ENCODE assay signal across 8 mouse cellular contexts in genomic region chr10:24630469-24631081, GRCm38 (mm10). TPM values are rescaled to one million over a fixed set of nuclear protein-coding genes. Genes with fewer than 3 reads are reported as not detected.
DNase-seq lines count a peak whose midpoint lies in the region; ATAC-seq lines count a peak whose summit lies in the region.

No protein-coding gene starts in this region.

- peak; percentile 77 for ATAC-seq in CD4-positive, CD25-positive, alpha-beta regulatory T cell, adult 4 months
- ATAC-seq in embryonic facial prominence, embryonic 13.5 days (ENCODE audit: insufficient number of reproducible peaks, insufficient read depth, low FRiP score, low TSS enrichment, low read depth) = no peak
- no peak for ATAC-seq in heart, embryonic 14.5 days (ENCODE audit: insufficient number of reproducible peaks, insufficient read depth, low FRiP score, low read depth)

- peak overlapping the region; percentile 47; the same call in 1 of the 2 replicates for H3K9ac ChIP-seq in embryonic facial prominence, embryonic 13.5 days
- H3K9ac ChIP-seq in heart, embryonic 14.5 days (ENCODE audit: low read length) = peak overlapping the region; percentile 55; the same call in 1 of the 2 replicates

- H3K27ac ChIP-seq in embryonic facial prominence, embryonic 13.5 days = no peak overlapping the region
- no peak overlapping the region for H3K27ac ChIP-seq in heart, embryonic 14.5 days (replicated peaks in 1 of 2; ENCODE audit: control insufficient read depth in 1 of 2, insufficient read depth in 1 of 2, low read depth in 2 of 2, low read length in 2 of 2)

- WGBS in embryonic facial prominence, embryonic 13.5 days = 21% methylated on average over 18 of the region's 18 CpGs
- WGBS in heart, embryonic 14.5 days = 24% methylated on average over 18 of the region's 18 CpGs

- no peak overlapping the region for H3K4me3 ChIP-seq in embryonic facial prominence, embryonic 13.5 days
- no peak overlapping the region for H3K4me3 ChIP-seq in heart, embryonic 14.5 days (ENCODE audit: control insufficient read depth in 1 of 2, insufficient read depth in 1 of 2, low read depth in 1 of 2, low read length in 2 of 2)

- H3K4me2 ChIP-seq in embryonic facial prominence, embryonic 13.5 days = peak overlapping the region; percentile 35
- peak overlapping the region; percentile 39 for H3K4me2 ChIP-seq in heart, embryonic 14.5 days (ENCODE audit: low read length)

- DNase-seq in adrenal gland, postnatal 14 days = peak; percentile 75
- peak; percentile 46 for DNase-seq in layer of hippocampus, adult 9-10 months (ENCODE audit: low spot score)
- DNase-seq in lung, postnatal 10 days = peak; percentile 82
- peak; percentile 26 for DNase-seq in retina, adult 2 months (ENCODE audit: low read depth, low spot score)
- peak; percentile 88 for DNase-seq in thymus, postnatal 4 days

- H3K27me3 ChIP-seq in embryonic facial prominence, embryonic 13.5 days = peaks cover 5% of the 10 kb centered on the region; the same call in 1 of the 2 replicates
- H3K27me3 ChIP-seq in heart, embryonic 14.5 days (ENCODE audit: control insufficient read depth, insufficient read depth, low read length) = no peaks in the 10 kb centered on the region

- H3K4me1 ChIP-seq in embryonic facial prominence, embryonic 13.5 days = no peaks in the 10 kb centered on the region; the same call in 1 of the 2 replicates
- peaks cover 6 to 17% of the 10 kb centered on the region in 2 experiments for H3K4me1 ChIP-seq in heart, embryonic 14.5 days (ENCODE audit: control insufficient read depth in 2 of 2, insufficient read depth in 2 of 2, low read length in 2 of 2)

- no peaks in the 10 kb centered on the region for H3K36me3 ChIP-seq in embryonic facial prominence, embryonic 13.5 days
- H3K36me3 ChIP-seq in heart, embryonic 14.5 days (ENCODE audit: control insufficient read depth, insufficient read depth, low read length) = no peaks in the 10 kb centered on the region

- no peaks in the 10 kb centered on the region for H3K9me3 ChIP-seq in embryonic facial prominence, embryonic 13.5 days
- no peaks in the 10 kb centered on the region for H3K9me3 ChIP-seq in heart, embryonic 14.5 days (ENCODE audit: control insufficient read depth, low read length)

RNA-seq across cellular contexts. Expression of gene Ccn2, which starts 35.3 kb away (rescaled TPM):
- polyA plus RNA-seq in CD4-positive, CD25-positive, alpha-beta regulatory T cell, adult 4 months (2017; shearing (Covaris generic)) = not detected
- 34.8 and 45.0 TPM in 2 replicates for total RNA-seq in adrenal gland, postnatal 14 days (2021)
- 25.3 and 40.2 TPM in 2 replicates for polyA plus RNA-seq in embryonic facial prominence, embryonic 13.5 days (2015; fragmentation: Nextera tagmentation; extraction: Ambion mirVana)
- polyA plus RNA-seq in heart, embryonic 14.5 days (2014; fragmentation: Nextera tagmentation; extraction: Ambion mirVana) = 21.3 and 29.5 TPM in 2 replicates

Comparison
In these comparisons a context has a peak if more than half of its experiments do, and no peak if none do; other contexts are left out.
1. DNase-seq: peak in every context shown above with its lines; median percentile 88 in thymus, postnatal 4 days; 82 in lung, postnatal 10 days; 75 in adrenal gland, postnatal 14 days; 46 in layer of hippocampus, adult 9-10 months; 26 in retina, adult 2 months.
2. RNA of gene Ccn2, which starts 35.3 kb away (polyA plus RNA-seq): 21.3 to 29.5 TPM in heart, embryonic 14.5 days and 25.3 to 40.2 TPM in embryonic facial prominence, embryonic 13.5 days; not detected in CD4-positive, CD25-positive, alpha-beta regulatory T cell, adult 4 months; every median in the first group is over 10 times any median in the second.